Mouse (Mus musculus) T-cell, adult 2 months (primary cell): ENCODE results near the gene Bud31.
"Not testable (repeated sequence)": the region's sequence is repeated elsewhere in the genome, so short reads cannot be mapped to it uniquely, and the experiment has no call there.

Experiments
- DNase-seq: peaks from one replicate; pipeline ENCODE4 v3.0.0; 2022; ENCODE audit warnings: low spot score

The Bud31 gene

DNA sequence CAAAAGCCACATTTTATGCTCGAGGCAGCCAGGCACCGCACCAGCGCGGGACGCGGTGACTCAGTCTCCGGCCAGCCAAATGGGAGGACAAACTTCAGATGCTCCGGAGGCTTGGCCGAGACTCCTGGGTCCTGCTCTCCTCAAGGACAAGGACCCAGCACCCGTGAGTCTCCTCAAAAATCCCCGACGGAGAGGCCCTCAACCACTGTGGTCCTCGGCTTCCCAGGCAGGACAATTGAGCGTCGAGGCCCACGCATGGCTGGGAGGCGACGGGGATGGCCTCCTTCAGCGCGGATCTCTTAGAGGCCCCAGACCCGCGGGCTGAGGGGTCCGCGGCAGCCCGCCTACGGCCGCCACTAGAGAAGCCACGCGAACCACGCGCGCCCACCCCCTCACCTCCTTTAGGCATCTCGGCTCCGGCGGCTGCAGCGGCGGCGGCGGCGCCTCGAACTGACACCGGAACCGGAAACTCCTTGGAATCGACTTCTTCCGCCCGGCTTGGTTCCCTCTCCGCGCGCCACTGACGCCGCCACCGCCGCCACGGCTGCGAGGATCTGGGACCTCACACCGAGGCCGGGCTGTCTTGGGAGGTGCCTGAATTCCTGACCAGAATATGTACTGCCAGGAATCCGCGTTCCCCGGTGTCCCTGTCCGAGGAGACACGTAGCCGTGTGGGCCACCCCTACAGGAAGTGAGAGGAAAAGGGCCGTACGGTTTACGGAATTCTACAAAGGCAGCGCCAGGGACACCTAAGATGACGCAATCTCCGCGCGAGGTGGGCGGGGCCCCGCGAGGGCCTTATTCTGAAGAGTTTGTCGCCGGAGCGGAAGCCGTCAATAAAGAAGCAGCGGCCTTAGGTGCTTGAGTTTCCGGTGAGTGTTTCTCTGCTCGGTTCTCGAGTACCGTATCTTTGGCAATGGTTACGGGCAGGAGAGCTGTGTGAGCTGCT is at the start of gene Bud31, which contains the start of gene Pdap1:
Gene Bud31, plus strand, starts transcription at position 792 of the 949 bp plus-strand sequence.
Gene Pdap1, minus strand, starts transcription at position 668 of the 949 bp plus-strand sequence.
- peak; percentile 95 for DNase-seq

DNA sequence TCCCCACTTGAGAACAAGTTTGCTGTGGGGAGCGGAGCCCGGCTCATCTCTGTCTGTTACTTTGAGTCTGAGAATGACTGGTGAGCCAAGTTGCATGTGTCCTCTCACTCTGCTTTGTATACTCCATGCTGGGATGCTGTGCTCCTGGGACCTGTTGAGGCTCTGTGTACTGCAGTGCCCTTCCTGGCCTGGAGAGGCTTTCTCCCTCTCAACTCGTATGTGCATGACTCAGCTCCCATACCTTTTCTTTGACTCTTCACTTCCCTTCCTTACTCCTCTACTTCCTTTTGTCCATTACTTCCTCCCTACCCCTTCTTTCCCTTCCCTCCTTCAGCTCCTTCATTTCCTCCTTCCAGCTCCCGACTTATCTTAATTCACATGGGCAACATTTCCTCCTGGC is 44.0 kb upstream of the Bud31 start:
- DNase-seq: no peak

DNA sequence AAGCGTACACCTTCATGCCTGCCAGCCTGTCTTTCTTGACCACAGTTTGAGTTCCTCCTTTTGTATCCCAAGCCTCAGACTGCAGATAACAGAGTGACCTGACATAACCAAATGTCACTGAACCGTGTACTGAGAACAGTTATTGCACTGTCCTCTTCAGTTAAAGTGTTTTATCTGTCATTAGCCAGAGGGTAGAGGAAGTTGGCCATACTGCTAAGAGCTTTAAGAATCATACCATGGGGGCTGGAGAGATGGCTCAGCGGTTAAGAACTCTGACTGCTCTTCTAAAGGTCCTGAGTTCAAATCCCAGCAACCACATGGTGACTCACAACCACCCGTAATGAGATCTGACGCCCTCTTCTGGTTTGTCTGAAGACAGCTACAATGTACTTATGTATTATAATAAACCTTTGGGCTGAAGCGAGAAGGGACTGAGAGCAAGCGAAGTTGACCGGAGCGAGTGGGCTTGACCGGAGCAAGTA is 41.8 kb upstream of the Bud31 start:
- no peak for DNase-seq

DNA sequence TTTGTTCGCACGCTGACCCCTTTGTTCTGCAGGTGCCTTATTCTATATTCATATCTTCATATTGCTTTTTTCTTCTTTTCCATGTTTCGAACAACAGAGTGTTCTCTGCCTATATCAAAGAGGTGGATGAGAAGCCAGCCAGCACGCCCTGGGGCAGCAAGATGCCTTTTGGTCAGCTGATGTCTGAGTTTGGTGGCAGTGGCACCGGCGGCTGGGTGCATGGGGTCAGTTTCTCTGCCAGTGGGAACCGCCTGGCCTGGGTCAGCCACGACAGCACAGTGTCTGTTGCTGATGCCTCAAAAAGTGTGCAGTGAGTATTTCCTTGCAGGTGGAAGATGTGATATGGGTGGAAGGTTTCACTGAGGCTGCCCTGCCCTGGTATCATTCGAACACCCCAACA is 39.2 kb upstream of the Bud31 start:
- no peak for DNase-seq

GRCm38 (mm10) chr5:145101451-145101850 is 38.7 kb upstream of the Bud31 start:
- DNase-seq: not testable (repeated sequence)

DNA sequence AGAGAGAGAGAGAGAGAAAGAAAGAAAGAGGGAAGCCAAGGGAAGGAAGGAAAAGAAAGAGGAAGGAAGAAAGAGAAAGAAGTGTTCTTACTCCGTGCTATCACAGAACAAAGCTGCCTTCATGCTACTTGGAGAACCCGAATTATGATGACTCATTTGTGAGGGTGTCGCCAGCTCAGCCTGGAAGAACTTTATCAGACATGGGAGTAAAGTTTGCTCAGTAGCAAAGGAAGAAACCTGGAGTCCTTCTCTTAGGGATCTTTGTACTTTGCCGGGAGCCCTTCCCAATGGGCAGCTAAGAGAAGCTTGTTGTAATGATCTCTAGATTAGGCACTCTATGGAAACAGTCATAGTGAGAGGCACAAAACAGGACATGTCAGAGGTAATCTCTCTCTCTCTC is 37.5 kb upstream of the Bud31 start:
- DNase-seq: no peak

DNA sequence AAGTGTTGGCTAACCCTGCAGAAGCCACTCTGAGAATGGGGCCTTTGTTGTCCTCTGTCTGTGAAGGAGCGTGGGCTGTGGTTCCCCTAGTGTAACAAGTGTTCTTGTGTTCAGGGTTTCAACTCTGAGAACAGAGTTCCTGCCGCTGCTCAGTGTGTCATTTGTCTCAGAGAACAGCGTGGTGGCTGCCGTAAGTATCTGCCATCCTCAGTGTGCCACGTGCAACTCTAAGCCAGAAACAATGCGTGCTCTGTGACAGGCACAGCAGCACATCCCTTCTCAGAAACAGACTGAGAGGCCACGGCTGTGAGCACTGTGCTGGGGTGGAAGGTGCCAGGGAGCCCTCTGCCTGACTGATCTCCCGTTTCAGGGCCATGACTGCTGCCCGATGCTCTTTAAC is 35.8 kb upstream of the Bud31 start:
- no peak for DNase-seq

DNA sequence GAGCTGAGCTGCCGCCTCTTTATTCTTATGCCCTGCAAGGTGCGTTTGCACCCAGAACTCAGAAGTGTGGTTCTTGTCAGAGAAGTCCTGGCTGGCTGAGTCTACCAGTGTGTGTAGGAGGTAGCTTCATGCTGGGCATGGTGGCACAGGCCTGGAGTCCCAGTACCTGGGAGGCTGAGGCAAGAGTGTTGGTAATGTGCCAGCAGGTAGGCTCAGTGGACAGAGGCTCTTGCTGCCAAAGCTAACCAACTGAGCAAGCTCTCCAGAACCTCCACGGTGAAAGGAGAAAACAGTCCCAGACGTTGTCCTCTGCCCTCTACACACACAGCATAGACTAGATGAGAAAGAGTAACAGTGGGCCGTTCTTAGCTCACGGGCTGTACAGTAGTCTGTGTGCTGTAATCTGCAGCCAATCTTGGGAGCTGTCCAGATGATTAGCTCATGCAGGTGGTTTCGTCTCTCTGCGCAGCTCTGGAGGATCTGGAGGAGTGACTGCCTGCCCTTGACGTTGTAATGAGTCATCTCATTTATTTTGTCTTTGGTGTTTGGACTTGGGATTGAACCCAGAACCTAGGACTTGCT is 34.4 kb upstream of the Bud31 start:
- DNase-seq: no peak

- DNase-seq: no peak
Measured at GRCm38 (mm10) chr5:145110401-145110800, 29.8 kb upstream of the Bud31 start.

- no peak for DNase-seq
Measured at GRCm38 (mm10) chr5:145112566-145112965, 27.6 kb upstream of the Bud31 start.

DNA sequence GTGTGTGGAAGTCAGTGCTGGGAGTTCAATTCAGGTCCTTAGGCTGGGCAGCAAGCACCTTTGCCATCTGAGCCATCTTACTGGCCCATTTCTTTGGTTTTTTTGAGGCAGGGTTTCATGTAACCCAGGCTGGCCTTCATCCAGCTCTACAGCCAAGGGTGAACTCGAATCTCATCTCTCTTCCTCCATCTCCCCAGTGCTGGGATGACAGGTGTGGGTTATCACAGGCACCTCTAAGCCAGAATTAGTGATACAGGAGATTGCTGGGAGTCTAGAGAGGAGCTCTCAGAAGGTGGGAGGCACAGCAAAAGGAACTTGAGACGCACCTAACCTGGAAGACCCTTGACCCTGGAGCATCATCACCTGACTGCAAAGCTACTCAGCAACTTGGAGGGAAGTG is 26.7 kb upstream of the Bud31 start:
- no peak for DNase-seq

- DNase-seq: peak; percentile 50
Measured at GRCm38 (mm10) chr5:145114071-145114605, 26.0 kb upstream of the Bud31 start, which contains the start of gene Arpc1b. TSS of gene Arpc1b (plus strand) at chr5:145114215.

- DNase-seq: peak; percentile 56
Measured at GRCm38 (mm10) chr5:145114606-145115473, 25.3 kb upstream of the Bud31 start.

DNA sequence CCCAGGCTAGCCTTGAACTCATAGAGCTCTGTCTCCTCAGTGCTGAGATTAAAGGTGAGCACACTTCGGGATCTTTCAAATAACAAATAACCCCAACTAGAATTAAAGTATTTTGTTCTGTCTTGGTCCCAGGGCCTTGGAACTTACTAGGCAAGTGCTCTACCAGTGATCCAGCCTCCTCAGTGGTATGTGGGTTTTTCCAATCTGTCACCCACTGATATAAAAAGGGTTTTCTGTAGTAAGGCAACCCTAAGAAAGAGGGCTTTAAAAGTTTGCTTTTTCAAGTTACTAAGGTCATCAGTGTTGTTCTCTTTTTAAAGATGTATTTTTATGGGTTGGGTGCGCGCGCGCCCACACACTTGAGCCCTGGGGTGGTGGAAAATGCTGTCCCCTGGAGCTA is 24.4 kb upstream of the Bud31 start:
- DNase-seq: no peak

- peak; percentile 63 for DNase-seq
Measured at GRCm38 (mm10) chr5:145116316-145116715, 23.8 kb upstream of the Bud31 start.

- DNase-seq: peak; percentile 39
Measured at GRCm38 (mm10) chr5:145116916-145117315, 23.2 kb upstream of the Bud31 start.

DNA sequence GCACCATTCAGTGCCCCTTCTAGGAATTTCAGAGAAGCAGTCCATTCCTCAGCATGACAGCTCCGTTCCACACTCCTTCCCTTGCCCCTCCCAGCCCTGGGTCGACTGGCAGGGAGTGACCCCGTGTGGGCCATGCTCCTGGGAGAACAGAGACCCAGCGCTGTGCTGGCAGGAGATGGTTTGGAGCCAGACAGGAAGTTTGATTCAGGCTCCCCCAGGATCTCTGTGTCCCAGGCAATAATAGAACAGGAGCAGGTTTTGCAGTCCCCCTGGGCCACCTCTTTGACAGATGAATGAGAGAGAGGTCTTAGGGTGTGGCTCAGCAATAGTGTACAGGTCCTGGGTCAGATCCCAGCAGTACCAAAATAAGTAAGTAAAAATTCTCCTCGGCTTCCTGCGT is 22.2 kb upstream of the Bud31 start:
- DNase-seq: no peak

- no peak for DNase-seq
Measured at GRCm38 (mm10) chr5:145118461-145118860, 21.7 kb upstream of the Bud31 start.

DNA sequence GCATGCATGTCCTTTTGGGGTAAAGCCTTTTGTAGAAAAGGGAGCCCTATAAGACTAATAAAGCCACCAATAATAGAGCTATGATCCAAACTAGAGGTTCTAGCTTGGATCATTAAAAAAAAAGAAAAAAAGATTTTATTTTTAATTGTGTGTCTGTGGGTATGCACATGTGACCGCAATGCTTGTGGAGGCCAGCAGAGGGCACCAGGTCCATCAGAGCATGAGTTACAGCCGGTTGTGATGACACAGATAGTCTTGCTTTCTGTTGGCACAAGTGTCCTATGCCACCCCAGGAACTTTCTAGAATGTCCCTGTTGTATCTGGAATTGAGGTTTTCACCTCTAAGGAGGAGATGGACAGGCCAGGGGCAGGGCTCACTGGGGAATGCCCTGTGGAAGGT is 20.8 kb upstream of the Bud31 start:
- peak; percentile 37 for DNase-seq

DNA sequence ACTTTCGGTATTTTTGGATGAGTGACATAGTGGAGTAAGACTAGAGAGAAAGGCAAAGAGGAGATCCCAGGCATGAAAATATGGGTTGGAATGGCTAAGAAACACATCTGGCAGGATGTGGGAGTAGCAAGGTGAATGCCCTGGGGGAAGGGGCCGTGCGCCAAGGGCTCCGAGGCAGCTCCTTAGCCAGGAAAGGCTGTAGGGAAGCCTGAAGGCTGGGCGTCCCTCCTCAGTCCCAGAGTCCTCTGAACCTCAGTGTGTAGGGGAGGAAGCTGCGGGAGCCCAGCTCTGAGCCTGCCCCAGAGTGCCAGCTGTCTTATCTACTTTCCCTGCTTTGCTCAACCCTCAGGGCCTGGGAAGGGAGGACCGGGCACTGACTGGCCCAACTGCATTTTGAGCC is 19.2 kb upstream of the Bud31 start:
- no peak for DNase-seq

GRCm38 (mm10) chr5:145123396-145123795 is 16.8 kb upstream of the Bud31 start:
- no peak for DNase-seq

DNA sequence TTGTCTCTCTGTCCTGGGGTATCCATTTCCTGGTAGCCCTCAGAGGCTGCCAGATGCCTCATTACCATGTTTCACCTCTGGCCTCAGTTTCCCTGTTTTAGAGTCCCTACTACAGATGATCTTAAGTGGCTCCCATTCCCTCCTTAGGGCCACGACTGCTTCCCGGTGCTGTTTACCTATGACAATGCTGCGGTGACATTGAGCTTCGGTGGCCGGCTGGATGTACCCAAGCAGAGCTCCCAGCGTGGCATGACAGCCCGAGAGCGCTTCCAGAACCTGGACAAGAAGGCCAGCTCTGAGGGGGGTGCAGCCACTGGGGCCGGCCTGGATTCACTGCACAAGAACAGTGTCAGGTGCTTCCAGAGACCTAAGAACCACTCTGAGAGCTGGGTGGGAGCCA is 13.6 kb upstream of the Bud31 start:
- no peak for DNase-seq
